Mouse (Mus musculus) spleen, adult 12 weeks (tissue): ENCODE measurements around the gene Pmpcb.
"Not testable (repeated sequence)": the region's sequence is repeated elsewhere in the genome, so short reads cannot be mapped to it uniquely, and the experiment has no call there.

Experiments
- DNase-seq: peaks from one replicate; pipeline ENCODE4 v3.0.0; 2022; ENCODE audit warnings: low spot score

Pmpcb gene

DNA sequence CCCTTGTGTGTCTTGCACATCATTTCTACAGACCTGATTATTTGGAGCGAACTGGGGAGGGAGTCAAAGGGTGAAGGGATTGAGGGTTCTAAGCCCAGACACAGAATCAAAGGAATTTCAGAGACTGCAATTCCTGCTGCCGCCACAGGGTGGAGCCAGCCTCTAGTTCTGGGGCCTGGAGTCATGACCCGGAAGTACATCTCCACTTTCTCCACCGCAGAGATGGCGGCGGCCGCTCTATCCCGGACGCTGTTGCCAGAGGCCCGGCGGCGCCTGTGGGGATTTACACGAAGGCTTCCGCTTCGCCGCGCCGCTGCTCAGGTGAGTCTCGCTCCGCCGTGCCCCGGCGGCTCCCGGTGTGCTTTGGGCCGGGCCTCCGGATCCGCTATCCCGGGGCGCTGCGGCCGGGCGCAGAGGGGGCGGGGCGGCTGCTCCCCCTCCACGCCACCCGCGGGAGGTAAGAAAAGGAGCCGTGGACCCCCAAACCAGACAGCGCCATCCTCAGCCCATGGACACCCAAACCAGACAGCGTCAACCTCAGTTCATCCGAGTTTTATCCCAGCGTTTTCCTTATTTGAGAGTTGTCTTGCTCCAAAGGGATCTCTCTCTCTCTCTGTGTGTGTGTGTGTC is at the start of gene Pmpcb:
Gene Pmpcb (plus strand): TSS at position 186 of the 630 bp plus-strand sequence.
- DNase-seq, result peak; percentile 79

DNA sequence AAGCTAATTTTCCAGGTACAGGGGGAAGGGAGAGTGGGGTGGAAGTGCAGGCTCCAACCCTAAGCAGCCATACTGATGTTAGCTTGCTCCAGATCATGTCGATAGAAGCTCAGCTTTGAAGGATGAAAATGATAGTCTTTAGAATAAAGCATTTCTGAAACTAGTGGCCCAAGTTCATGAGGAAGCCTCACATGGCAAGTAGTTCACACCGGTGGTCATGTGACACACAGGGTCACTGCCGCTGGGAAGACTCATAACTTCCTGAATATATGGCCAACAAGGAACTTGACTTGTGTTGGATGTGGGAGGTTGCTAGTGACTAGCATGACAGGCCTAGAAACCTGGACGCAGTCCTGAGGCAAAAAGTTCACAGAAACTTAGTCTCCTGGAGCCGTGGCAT is 44.7 kb upstream of the Pmpcb start:
- no peak for DNase-seq

DNA sequence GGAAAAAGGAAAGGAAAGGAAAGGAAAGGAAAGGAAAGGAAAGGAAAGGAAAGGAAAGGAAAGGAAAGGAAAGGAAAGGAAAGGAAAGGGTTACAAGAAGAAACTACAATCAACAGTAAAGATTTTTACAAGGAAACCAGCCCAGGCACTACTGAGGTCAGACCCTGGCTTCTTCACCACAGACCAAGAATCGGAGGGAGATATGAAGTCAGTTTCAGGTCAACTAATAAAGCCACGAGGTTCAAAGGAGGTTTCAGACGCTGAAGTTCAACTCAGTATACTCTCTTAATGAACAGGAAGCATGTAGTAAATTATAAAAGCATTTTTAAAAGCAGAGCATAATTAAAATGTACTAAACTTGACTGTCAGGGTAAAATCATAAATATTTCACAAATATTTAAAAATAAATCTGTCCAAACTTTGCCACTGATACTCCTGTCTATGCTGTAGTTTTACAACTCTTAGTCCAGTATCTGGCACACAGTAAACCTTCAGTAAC is 43.5 kb upstream of the Pmpcb start:
- DNase-seq, result no peak

DNA sequence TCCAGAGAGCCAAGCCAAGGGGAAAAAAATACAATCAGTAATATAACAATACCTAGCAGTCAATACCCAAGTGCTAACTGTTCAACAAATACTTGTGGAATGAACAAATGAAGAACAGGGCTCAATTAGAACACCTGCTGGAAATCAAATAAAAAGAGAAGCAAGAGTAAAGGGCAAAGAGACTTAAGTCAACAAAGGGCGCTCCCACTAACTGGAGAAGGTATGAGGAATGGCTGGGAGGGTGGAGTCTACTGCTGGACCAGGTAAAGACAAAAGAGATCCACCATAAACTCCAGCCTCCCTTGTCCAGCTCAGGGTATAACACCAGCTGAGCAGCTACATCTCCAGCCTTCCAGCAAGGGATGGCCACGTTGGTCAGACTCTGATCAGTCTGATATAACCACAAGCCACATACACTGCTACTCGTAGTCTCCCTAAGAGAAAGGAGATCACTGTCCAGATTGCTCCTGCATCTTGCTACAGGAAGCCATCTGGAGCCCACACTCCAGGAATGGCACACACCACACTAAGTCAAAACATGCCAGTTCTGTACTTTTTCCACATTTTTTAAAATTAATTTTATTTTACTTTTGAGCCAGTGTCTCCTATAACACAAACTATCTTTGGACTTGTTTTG is 42.0 kb upstream of the Pmpcb start:
- no peak for DNase-seq

DNA sequence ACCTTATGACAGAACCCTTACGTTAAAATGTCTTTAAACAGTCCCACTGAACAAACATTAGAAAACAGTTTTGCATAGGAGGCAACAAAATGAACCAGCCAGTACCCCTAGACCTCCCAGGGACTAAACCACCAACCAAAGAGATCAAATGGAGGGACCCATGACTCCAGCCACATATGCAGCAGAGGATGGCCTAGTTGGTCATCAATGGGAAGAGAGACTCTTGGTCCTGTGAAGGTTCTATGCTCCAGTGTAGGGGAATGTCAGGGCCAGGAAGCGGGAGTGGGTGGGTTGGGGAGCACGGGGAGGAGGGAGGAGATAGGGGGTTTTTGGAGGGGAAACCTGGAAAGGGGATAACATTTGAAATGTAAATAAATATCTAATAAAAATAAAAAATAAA is 37.4 kb upstream of the Pmpcb start:
- DNase-seq, result not testable (repeated sequence)

DNA sequence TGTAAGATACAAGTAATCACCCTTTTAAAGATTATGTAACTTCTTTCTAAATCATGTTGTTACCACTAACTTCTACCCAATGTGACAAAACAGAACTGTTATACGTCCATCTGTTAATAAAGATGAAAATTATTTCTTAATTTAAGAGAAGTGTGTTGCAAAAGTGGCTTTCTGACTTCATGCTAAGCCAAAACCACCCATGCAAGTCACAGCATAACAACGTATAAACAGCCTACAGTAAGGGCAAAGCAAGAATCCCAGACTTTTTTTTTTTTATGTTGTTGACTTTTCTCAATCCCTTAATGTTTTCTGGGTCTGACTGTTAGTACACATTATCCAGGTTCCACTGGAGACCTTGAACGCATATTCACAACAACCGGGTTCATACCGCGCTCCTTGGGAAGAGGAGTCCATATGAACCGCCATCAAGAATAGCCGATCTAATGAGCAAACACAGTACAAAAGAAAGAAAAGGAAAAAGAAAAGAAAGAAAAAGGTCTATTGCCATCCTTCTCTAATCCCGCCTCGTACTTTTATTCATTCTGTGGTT is 36.6 kb upstream of the Pmpcb start:
- no peak for DNase-seq

DNA sequence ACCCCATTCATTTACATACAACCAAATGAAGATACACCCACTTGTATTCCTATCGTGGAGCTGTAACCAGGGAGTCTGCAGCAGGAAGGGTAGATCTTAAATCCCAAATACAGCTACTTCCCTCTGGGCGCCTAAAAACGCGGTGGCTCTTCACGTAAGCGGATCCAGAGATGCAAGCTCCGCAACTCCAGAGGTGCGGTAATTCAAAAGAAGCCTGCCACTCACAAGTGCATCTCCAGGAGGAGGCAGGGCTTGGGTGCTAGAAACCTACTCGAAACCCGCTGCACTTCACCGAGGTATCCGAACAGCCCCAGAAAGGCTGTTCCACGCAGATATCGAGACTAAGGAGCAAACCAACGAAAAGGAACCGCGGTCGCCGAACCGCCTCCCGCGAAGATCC is 36.0 kb upstream of the Pmpcb start:
- no peak for DNase-seq

DNA sequence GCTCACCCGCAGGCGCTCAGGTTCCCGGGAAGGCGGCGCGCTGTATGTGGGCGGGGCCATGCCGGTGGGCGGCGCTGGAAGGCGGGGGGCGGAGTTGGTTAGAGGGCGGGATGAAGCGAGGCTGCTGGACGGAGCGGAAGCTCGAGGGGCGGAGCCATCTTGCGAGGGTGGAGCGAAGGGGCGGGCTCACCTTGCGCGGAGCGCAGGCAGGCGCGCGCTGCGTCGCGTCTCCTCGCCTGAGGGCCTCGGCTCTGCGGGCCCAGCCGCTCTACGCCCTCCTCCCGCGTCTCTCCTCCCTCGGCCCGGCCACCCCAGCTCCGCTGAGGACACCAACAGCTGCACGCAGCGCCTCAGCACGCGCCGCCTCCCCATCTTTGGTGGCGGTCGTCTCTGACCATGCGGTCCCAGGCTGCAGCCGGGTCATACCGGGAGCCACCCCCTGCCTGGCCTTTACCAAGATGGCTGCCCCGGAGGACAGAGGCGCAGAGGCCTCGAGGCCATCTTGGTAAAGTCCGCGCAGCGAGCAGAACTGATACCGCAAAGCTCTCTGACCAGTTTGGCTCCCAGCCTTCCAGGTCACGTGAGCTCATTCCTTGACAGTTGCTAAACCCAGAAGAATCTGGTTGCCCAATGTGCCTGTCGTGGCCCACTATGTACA is 35.5 kb upstream of the Pmpcb start, which contains the start of gene Napepld:
Gene Napepld (minus strand): TSS at position 46 of the 658 bp plus-strand sequence.
- peak; percentile 100 for DNase-seq

DNA sequence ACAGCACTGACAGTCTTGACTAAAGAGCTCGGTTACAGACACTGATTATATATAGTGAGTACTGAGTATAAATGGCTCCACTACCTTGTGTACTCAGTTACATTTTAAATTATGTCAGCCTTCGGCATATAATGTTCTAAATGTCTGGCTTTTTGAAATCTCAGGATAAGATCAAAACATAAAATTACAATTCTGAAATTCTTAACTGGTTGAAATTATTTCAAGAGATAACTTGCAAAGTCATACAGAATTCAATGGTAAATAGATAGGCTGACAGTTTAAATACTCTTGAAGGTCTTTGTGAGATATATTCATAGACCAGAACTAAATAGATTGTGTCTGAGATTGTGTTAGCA is 35.0 kb upstream of the Pmpcb start:
- DNase-seq, result no peak

DNA sequence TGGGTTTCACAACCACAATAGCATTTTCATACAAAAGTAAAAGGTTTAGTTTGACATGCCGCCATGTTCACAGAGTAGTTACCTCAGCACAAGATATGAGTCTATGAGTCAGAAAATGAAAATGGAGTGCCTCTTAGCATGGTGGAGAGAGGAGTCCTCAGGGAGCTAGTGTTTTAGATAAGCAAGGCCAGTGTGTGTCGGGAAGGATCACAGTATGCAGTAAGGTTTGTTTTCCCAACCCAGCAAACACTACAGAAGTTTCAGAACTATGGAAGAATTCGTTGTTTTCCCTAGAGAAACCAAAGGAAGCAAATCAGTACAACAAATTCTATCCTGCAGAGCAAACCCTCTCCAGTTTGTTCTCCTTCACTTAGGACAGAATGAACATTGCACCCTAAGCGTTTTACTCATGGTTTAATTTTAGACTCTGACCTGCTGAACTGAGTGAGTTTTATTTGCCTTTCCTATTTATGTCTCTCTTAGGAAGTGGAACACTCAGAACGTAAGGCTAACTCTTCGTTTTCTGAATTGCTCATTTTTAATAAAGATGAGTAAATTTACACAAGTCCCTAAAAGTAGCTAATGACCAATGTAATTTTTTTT is 34.0 kb upstream of the Pmpcb start:
- no peak for DNase-seq

DNA sequence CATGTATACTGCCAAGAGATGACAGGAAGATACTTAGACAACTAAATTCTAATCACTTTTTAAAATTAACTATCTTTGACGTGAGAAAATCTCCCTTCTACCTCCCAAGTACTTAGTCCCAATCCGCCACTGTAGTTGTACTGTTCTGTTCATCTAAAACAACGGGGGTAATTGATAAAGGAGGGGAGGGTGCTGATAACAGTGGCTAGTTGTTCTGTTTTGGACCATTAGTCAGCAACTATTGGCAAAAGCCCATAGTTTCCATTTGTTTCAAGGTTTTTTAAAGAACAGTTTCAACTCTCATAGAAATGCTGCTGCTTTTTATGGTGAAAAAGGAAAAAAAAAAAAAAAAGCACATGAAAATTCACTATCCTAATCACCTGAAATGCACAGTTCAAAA is 33.2 kb upstream of the Pmpcb start:
- DNase-seq, result no peak

DNA sequence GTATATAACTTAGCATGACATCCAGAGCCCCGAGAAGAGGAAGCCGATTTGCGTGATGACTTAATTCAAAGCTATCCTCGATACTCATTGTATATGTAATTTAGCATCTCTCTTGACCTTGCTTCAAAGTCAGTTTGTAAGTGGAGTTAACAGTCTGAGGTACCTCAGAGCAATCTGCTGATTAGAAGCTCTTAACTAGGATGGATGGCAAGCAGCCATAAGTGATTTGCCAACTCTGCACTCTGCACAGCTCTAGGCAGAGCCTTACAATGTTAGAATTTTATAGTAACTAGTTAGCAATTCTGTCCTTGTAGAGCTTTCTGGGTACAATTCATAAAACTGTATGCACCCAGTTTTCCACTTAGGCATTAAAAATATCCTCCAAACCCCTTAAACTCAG is 30.4 kb upstream of the Pmpcb start:
- DNase-seq, result no peak

DNA sequence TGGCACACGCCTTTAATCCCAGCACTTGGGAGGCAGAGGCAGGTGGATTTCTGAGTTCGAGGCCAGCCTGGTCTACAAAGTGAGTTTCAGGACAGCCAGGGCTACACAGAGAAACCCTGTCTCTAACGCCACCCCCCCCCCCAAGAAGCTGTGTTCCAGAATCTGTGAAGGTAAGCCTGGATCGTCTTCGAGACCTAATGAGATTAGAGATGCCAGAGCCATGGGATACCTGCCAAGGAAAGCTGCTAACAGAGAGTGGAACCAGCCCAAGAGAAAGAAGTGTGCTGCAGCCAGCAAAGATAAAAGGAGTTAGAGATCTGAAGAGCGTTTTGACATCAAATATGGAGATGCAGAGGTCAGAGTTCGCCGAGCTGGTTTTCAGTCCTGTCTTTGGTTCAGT is 28.9 kb upstream of the Pmpcb start:
- not testable (repeated sequence) for DNase-seq

DNA sequence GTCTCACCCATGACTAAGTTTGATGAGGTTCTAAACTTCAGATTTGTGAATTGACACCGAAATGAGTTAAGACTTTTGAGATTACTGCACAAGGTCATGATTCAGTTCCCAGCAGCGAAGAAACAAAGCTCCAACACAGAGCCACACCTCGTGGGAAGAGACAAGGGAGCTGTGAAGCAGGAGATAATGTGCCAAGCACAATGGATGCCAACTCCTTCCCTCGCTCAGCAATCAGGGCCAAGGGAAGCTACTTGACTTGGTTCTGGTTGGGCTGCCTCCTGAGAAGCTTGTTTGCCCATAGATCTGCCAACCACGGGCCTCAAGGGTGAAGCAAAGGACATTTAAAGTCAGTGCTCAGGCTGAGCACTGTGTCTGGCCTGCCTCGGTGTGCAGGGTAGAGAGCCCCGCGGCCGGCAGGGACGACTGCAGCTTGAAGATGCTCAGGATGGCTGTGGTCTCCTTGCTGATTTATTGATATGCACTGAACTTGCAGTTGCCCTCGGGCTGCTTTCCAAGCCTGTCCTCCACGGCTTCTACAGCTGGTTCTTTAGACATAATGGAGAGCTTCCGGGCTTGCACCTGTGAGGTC is 24.7 kb upstream of the Pmpcb start:
- DNase-seq, result no peak

DNA sequence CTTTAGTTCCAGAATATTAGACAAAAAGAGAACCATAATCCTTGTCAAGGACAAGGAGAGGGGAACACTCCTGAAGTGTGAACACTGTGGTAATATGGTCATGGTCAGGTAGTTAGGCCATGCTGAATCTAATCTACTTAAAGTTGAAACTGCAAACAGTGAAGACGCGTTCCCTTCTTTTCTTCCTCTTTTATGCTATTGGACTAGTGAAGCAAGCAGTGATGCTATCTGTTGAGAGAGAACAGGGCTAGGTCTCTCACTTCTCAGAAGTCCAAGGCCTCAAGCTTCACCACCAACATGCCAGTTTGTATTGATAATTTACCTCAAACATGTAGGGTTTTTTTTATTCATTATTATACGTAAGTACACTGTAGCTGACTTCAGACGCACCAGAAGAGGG is 22.5 kb upstream of the Pmpcb start:
- no peak for DNase-seq

DNA sequence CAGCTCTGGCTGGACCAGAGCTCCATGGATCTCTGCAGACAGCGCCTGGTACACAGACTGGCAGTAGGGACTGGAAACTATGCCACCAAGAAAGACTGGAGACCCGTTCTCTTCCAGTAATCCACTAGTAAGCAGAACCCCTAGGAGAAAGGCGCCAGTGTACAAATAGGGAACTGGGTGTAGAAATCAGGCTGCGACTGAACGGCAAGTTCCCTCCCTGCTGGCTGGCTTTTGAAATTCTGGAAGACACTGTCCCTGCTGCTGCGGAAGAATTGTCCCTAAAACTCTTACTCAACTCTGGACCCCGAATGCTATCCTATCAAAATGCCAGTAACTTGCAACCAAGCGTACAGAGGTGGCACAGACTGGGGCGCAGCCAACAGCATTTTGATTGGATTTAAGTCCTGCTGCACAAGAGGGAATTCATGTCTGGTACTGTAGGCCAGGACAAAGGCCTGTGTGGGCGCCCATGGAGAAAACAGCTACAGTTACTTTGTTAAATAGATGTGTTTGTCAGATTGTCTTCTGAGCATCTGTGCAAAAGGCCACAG is 19.7 kb upstream of the Pmpcb start:
- DNase-seq, result no peak

DNA sequence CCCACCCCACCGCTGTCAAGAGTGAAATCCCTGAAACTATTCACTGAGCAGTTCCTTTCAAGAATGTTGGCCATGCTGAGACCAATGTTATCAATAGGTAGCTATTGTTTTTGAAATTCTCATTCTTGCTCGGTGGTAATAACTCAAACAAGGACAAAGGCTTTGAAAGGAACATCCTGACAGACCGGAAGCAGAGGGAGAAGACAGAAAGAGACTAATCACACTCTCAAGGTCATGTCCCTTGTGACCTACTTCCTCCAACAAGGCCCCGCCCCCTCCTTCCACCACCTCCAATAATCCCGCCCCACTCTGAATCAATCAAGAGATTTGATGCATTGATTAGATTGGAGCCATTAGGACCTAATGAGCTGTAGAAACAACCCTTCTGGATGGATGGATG is 18.4 kb upstream of the Pmpcb start:
- DNase-seq, result no peak

DNA sequence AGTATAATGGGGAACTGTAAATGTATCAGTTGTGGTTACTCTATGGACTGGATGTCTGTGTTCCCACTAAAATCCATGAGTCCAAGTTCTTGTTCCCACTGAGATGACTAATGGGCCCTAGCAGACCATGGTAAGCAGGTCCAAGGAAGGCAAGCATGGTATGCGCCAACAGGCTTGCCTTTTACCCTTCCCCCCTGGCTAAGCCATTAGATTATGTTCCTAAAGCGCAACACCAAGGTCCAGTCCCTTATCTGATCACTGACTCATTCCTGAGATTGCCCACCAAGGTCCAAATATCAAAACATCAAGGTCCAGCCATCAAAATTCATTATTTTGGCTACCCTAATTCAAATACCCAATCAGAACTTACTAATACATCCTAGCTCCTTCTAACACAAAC is 17.7 kb upstream of the Pmpcb start:
- no peak for DNase-seq

DNA sequence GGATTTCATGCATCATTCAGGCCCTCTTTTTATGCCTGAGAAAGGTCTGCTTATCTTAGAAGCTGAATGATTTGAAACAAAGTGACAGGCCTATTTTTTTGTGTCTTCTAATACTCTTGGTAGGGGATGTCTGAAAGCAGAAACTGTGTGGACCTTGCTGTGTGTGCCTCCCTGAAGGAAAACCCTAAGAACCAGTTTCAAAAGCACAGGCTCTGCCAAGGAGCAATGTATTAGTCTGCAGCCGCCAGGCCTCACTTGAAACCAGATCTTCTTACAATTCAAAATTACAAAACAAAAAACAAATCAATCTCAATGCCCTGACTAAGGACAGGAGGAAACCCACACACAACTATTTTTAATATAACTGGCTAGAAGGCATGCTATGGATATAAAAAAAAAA is 12.5 kb upstream of the Pmpcb start:
- DNase-seq, result no peak

DNA sequence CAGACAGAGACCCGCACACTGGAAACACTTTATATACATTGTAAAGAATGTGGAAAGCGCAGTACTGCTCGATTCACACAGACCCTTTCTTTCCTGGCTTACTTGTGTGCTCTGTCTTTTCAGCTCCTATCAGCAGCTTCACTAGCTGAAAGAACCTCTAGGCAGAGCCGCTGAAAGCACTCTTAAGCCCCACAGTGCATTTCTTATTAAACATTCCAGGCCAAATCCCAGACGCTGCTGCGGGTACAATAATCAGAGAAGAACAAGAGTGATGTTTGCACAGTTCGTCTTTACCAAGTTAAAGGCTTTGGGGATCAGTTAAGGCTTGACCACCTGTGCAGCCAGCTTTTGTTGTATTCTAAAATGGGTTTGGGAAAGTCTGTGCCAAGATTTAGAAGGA is 12.1 kb upstream of the Pmpcb start:
- DNase-seq, result no peak

DNA sequence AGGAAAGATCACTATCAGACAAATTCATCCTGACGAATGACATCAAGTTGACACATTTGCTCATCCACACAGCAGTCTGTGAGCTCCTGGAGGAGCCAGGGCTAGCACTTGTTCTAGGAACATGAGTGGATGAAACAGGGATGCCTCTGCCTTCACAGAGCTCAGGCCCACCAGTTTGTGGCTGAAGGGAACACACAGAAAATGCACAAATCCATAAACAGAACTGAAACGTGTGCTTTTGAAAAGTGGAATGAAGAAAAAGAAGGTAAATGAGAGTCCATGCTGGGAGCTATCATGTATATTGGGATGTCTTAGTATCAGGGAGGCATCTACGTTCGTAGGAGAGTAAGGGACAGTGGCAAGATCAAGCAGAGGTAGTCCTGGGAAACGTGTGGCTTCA is 7.8 kb upstream of the Pmpcb start:
- no peak for DNase-seq
